Mouse (Mus musculus) T-helper 17 cell (primary cell): ENCODE data around the gene Mmp2.
"Not testable (repeated sequence)": the region's sequence is repeated elsewhere in the genome, so short reads cannot be mapped to it uniquely, and the experiment has no call there.

ENCODE experiments used
- in situ Hi-C, 2 experiments: fragments of 300-600 bp; cut with MboI, MseI; formaldehyde crosslinking; loops; 1 replicate in 1 of 2; 2 replicates in 1 of 2; pipeline ENCODE4 v1.15.1; 2025; ENCODE audit warnings: high pct_unique_total_duplicates in 2 of 2

Gene Mmp2

GRCm38 (mm10) chr8:92838616-92839015, 11.5 kb downstream of the Mmp2 start:
- in situ Hi-C loops = no loop called here

GRCm38 (mm10) chr8:92839161-92839560, 12.1 kb downstream of the Mmp2 start:
- in situ Hi-C loops = no loop called here

GRCm38 (mm10) chr8:92839876-92840275, 12.8 kb downstream of the Mmp2 start:
- in situ Hi-C loops = no loop called here

GRCm38 (mm10) chr8:92846684-92847083, 19.6 kb downstream of the Mmp2 start:
- in situ Hi-C loops = no loop called here

- in situ Hi-C loops = no loop called here
Observed at GRCm38 (mm10) chr8:92847299-92847698, 20.2 kb downstream of the Mmp2 start.

- in situ Hi-C loops = no loop called here
Observed at GRCm38 (mm10) chr8:92849261-92849660, 22.2 kb downstream of the Mmp2 start.

- in situ Hi-C loops = no loop called here
Observed at GRCm38 (mm10) chr8:92850239-92850638, 23.1 kb downstream of the Mmp2 start.

GRCm38 (mm10) chr8:92851381-92851780, 24.3 kb downstream of the Mmp2 start:
- in situ Hi-C loops = no loop called here

- in situ Hi-C loops = no loop called here
Observed at GRCm38 (mm10) chr8:92853188-92853983, 26.3 kb downstream of the Mmp2 start.

- in situ Hi-C loops = no loop called here
Observed at GRCm38 (mm10) chr8:92854673-92855072, 27.6 kb downstream of the Mmp2 start.

- in situ Hi-C loops = no loop called here
Observed at GRCm38 (mm10) chr8:92855171-92855894, 28.2 kb downstream of the Mmp2 start, which contains the start of gene Lpcat2. TSS of gene Lpcat2 (plus strand) at chr8:92855339.

- in situ Hi-C loops = no loop called here
Observed at GRCm38 (mm10) chr8:92856273-92856986, 29.3 kb downstream of the Mmp2 start.

GRCm38 (mm10) chr8:92858475-92859182, 31.5 kb downstream of the Mmp2 start:
- in situ Hi-C loops = no loop called here

- in situ Hi-C loops = no loop called here
Observed at GRCm38 (mm10) chr8:92861977-92862376, 34.9 kb downstream of the Mmp2 start.

- in situ Hi-C loops = no loop called here
Observed at GRCm38 (mm10) chr8:92870281-92870680, 43.2 kb downstream of the Mmp2 start.

- in situ Hi-C loops = no loop called here
Observed at GRCm38 (mm10) chr8:92872063-92872759, 45.1 kb downstream of the Mmp2 start.

GRCm38 (mm10) chr8:92875795-92876194, 48.7 kb downstream of the Mmp2 start:
- in situ Hi-C loops = no loop called here

GRCm38 (mm10) chr8:92881247-92881646, 54.2 kb downstream of the Mmp2 start:
- in situ Hi-C loops = no loop called here

GRCm38 (mm10) chr8:92883771-92884170, 56.7 kb downstream of the Mmp2 start:
- in situ Hi-C loops = no loop called here

- in situ Hi-C loops = not testable (repeated sequence)
Observed at GRCm38 (mm10) chr8:92892216-92892615, 65.1 kb downstream of the Mmp2 start.

GRCm38 (mm10) chr8:92893870-92894269, 66.8 kb downstream of the Mmp2 start:
- in situ Hi-C loops = no loop called here
